Mouse (Mus musculus) hindbrain, embryonic 15.5 days (tissue): ENCODE results near the gene Phactr3. TPM values are rescaled to one million over a fixed set of nuclear protein-coding genes. Genes with fewer than 3 reads are reported as not detected.
A peak's percentile ranks its signal among the peaks of the same experiment; 100 is the strongest.

Experiments
- ATAC-seq: fragments of 200-750 bp; cut with Nextera tagmentation; 2 replicates; pipeline ENCODE4 v1.8.0; 2017; ENCODE audit warnings: low read depth, moderate number of reproducible peaks, moderate TSS enrichment; ENCODE audit not compliant: low FRiP score
- H3K27ac ChIP-seq: fragments of 300-500 bp; sonication (generic); replicated peaks from 2 replicates; pipeline ENCODE4 v1.5.1; 2015; ENCODE audit warnings: mild to moderate bottlenecking, inconsistent platforms
- H3K27me3 ChIP-seq: fragments of 300-500 bp; sonication (generic); 2 replicates; pipeline ENCODE4 v1.6.1; 2015; ENCODE audit warnings: control low read depth, inconsistent platforms
- H3K36me3 ChIP-seq: fragments of 300-500 bp; sonication (generic); 2 replicates; pipeline ENCODE4 v1.6.1; 2015; ENCODE audit warnings: control low read depth, inconsistent platforms
- H3K4me1 ChIP-seq: fragments of 300-500 bp; sonication (generic); replicated peaks from 2 replicates; pipeline ENCODE4 v1.6.1; 2015; ENCODE audit warnings: control low read depth, inconsistent platforms
- H3K4me2 ChIP-seq: fragments of 300-500 bp; sonication (generic); 2 replicates; pipeline ENCODE4 v1.6.1; 2015; ENCODE audit warnings: moderate library complexity, mild to moderate bottlenecking, inconsistent platforms
- H3K4me3 ChIP-seq: fragments of 300-500 bp; sonication (generic); 2 replicates; pipeline ENCODE4 v1.5.1; 2015; ENCODE audit warnings: mild to moderate bottlenecking, inconsistent platforms
- H3K9ac ChIP-seq: fragments of 300-500 bp; sonication (generic); 2 replicates; pipeline ENCODE4 v1.6.1; 2015; ENCODE audit warnings: inconsistent platforms
- H3K9me3 ChIP-seq: fragments of 300-500 bp; sonication (generic); 2 replicates; pipeline ENCODE4 v1.6.1; 2016; ENCODE audit warnings: control low read depth, inconsistent platforms
- WGBS: fragments of 180-500 bp; shearing (Covaris S2); methylation state at CpG from one replicate; pipeline ENCODE4 v1.1.7; 2015; 5-methylcytosine and 5-hydroxymethylcytosine counted together
- polyA plus RNA-seq: library from polyadenylated mRNA; unstranded; fragments of >200 nt; fragmentation: Nextera tagmentation; extraction: Ambion mirVana; gene quantifications from 2 replicates; pipeline ENCODE4 v1.2.1, GENCODE M21; 2015

The Phactr3 gene
- polyA plus RNA-seq, 1 experiment from 2014 or later: 54.8 TPM

DNA sequence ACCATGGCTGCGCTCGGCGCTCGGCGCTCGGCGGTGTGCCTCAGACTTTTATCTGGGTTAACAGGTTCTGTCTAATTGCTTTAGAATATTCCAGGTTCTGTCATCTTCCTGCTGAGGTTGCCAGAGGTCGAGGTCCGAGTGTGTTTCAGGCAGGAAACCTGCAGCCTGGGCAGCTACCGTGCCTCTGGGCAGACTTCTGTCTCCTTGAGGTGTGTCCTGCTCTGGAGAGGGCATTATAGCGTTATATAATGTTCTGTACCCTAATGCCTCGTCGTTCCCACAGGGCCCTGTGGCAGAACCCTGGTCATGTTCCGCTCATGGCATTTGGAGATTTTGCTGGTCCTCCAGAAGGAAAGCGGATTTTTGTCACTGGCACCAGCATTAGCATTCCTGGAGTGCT is 4.7 kb downstream of the Phactr3 start:
- Histone ChIP-seq H3K27me3 (peaks cover under 1% of the 10 kb centered on the region), H3K4me1 (peaks cover 13% of the 10 kb centered on the region), H3K27ac (no peak overlapping the region), H3K4me3 (no peak overlapping the region), H3K9me3 (no peaks in the 10 kb centered on the region), H3K9ac (no peak overlapping the region), H3K4me2 (no peak overlapping the region), H3K36me3 (no peaks in the 10 kb centered on the region)
- WGBS: 83% methylated on average over 15 of the region's 15 CpGs
- no peak for ATAC-seq

DNA sequence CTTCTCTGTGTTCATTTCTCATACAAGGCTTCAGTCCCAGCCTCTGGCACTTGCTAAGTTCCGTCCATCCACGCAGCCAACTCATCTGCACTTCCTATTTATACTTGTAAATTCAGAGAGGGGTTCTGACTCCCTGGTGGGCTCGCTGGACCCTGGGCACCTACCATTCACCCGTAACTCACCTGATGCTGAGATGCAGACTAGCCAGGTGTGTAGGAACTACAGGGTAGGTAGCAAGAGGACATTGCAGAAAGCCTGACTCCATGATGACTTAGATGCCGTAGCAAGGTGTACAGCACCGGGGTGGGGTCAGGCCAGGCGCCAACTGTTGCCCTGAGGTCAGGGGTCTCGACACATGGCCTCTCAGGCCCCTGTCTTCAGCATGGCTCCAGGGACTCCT is 6.7 kb downstream of the Phactr3 start:
- H3K36me3 ChIP-seq: no peaks in the 10 kb centered on the region
- no peaks in the 10 kb centered on the region for H3K4me1 ChIP-seq
- no peak overlapping the region for H3K9ac ChIP-seq
- H3K27me3 ChIP-seq: no peaks in the 10 kb centered on the region
- no peaks in the 10 kb centered on the region for H3K9me3 ChIP-seq
- WGBS: 78% methylated on average over 8 of the region's 8 CpGs
- H3K27ac ChIP-seq: no peak overlapping the region
- ATAC-seq: no peak
- no peak overlapping the region for H3K4me3 ChIP-seq
- H3K4me2 ChIP-seq: no peak overlapping the region

DNA sequence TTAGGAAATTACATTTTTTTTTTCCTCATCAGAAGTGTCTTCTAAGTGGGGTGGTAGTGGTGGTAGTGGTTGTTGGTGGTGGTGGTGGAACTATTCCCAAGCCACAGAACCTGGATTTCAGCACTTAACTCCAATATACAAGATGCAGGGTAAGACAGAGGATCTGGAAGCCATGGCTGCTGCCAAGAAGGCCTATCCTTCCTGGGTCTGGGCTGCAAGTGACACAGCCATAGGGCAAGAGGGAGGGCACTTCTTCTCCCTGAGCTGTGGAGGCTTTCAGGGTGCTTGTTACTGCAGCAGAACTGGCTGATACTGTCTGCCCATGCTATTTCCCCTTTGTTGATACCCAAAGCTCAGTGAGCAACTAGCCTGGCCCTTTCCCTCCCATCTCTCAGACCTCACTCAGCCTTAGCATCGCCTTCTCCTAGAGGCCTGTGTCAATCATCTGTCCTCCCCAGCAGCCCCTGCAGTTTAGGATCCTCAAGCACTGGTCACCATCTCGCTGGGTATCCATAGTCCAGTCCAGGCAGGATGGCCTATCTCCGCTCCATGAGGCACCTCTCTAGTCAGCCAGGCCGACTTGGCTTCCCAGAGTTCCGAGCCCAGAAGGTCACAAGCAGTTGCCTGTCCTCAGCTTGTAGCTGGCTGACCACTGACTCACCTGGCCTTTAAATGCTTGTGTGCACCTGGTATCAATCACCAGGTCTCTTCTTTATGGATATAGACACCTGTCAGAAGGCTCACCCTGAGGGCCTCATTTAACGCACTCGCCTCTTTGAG is 7.5 kb downstream of the Phactr3 start:
- H3K4me3 ChIP-seq: no peak overlapping the region
- no peaks in the 10 kb centered on the region for H3K9me3 ChIP-seq
- no peak for ATAC-seq
- no peaks in the 10 kb centered on the region for H3K36me3 ChIP-seq
- H3K9ac ChIP-seq: no peak overlapping the region
- H3K27ac ChIP-seq: no peak overlapping the region
- 88% methylated on average over 7 of the region's 7 CpGs for WGBS
- no peaks in the 10 kb centered on the region for H3K27me3 ChIP-seq
- no peaks in the 10 kb centered on the region for H3K4me1 ChIP-seq
- no peak overlapping the region for H3K4me2 ChIP-seq

DNA sequence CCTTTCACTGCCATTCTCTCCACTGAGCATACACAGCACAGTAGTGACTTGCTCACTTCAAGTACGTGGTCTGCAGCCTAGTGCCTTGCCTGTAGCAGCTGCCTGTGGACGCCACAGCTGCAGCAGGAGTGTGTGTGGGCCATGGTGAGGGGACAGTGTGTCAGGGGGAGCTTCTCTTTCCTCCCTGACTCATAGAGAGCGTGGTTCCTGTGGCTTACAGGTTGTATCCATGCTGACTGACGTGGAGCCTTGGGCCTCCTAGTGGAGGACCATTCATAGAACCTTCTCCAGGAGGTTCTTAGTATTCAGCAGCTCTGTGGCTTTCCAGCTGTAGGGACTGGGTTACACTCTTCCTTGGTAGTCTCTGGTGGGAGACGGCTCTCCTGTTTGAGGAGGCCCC is 9.8 kb downstream of the Phactr3 start:
- WGBS: 81% methylated on average over 5 of the region's 5 CpGs

DNA sequence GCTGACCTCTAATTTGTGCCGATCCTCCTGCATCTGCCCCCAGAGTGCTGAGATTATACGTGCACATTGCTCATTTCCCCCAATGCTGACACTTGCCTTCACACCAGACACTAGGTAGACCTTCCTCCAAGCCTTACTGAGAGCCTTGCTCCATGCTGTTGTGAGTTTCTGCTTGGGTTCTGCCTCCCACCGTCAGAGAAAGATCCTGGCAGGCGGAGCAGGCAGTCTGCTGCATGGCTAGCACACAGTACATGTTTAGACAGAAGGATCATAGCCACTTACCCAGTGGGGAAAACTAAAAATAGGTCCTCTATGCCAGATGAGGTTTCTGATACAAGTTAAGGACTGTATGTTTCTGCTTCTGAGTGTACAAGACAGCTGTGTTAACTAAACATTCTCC is 10.4 kb downstream of the Phactr3 start:
- ATAC-seq: no peak
- H3K27me3 ChIP-seq: no peaks in the 10 kb centered on the region
- no peak overlapping the region for H3K27ac ChIP-seq
- H3K9ac ChIP-seq: no peak overlapping the region
- no peak overlapping the region for H3K4me2 ChIP-seq
- H3K4me1 ChIP-seq: no peaks in the 10 kb centered on the region
- WGBS: 68% methylated on average over 4 of the region's 4 CpGs
- no peaks in the 10 kb centered on the region for H3K36me3 ChIP-seq
- H3K9me3 ChIP-seq: no peaks in the 10 kb centered on the region
- no peak overlapping the region for H3K4me3 ChIP-seq

More for the DNA sequence above, 9.8 kb downstream of the Phactr3 start:
- Histone ChIP-seq H3K27me3 (no peaks in the 10 kb centered on the region), H3K36me3 (no peaks in the 10 kb centered on the region), H3K9ac (no peak overlapping the region), H3K9me3 (no peaks in the 10 kb centered on the region), H3K4me3 (no peak overlapping the region), H3K4me1 (no peaks in the 10 kb centered on the region), H3K27ac (no peak overlapping the region), H3K4me2 (no peak overlapping the region)
- ATAC-seq: no peak

DNA sequence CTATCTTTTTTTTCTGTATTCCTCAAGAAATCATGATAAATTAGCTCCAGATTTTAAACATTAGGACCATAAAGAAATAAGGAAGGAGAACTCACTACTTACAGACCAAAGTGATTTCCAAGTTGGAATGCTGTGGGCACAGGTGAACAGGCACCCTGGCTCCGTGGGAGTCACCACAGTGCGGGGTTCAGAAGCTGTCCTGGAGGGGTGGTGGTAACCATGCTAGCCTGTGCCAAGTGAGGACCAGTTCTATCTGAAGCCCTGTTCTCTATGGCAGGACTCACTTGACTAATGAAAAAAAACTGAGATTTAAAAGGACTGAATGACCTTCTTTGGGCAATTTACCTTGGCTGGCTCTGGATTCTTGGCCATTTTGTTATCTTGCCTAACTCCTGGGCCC is 10.9 kb downstream of the Phactr3 start:
- Histone ChIP-seq H3K4me1 (no peaks in the 10 kb centered on the region), H3K9me3 (no peaks in the 10 kb centered on the region), H3K36me3 (no peaks in the 10 kb centered on the region), H3K4me3 (no peak overlapping the region), H3K27me3 (no peaks in the 10 kb centered on the region), H3K4me2 (no peak overlapping the region), H3K9ac (no peak overlapping the region), H3K27ac (no peak overlapping the region)
- whole genome bisulfite sequencing: 95% methylated on average over 2 of the region's 2 CpGs
- ATAC-seq: no peak; the same call in 1 of the 2 replicates

DNA sequence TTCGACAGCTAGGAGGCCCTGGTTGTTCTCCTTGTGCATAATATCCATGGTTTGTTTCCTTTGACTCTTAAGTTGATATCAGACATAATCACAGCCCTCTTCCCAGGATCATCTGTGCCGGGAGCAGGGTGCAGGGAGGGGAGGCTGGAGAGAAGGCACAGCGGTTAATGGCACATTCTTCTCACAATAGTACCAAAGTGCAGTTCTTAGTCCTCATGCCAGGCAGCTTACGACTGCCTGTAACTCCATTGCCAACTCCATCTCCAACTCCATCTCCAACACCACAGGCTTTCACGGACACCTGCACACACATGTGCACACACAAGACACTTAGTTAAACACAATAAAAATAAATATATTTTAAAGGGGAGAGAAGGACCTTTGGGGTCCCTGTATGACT is 11.8 kb downstream of the Phactr3 start:
- Histone ChIP-seq H3K4me1 (no peaks in the 10 kb centered on the region), H3K4me2 (no peak overlapping the region), H3K9me3 (no peaks in the 10 kb centered on the region), H3K9ac (no peak overlapping the region), H3K27me3 (no peaks in the 10 kb centered on the region), H3K4me3 (no peak overlapping the region), H3K36me3 (no peaks in the 10 kb centered on the region), H3K27ac (no peak overlapping the region)
- 85% methylated on average over 5 of the region's 5 CpGs for WGBS
- ATAC-seq: no peak

DNA sequence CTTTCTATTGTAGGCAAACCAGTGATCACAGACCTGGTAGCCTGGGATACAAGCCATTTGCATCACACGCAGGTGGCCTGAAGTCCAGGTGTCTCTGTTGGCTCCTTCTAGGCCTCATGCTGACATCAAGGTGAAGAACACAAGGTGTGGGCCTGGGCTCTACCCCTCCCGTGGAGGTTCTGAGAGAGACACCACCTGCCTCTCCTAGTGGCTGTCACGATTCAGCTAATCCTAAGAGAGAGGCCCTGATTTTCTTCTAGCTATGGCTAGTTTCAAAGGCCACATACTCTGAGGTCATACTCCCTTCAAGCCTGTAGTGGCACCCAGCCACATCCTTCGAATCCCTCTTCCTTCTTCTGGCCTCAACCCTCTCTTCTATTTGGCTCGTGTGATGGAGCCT is 12.2 kb downstream of the Phactr3 start:
- Histone ChIP-seq H3K4me2 (no peak overlapping the region), H3K9ac (no peak overlapping the region), H3K9me3 (no peaks in the 10 kb centered on the region), H3K4me1 (no peaks in the 10 kb centered on the region), H3K4me3 (no peak overlapping the region), H3K27ac (no peak overlapping the region), H3K27me3 (no peaks in the 10 kb centered on the region), H3K36me3 (no peaks in the 10 kb centered on the region)
- 75% methylated on average over 5 of the region's 5 CpGs for WGBS
- no peak for ATAC-seq

DNA sequence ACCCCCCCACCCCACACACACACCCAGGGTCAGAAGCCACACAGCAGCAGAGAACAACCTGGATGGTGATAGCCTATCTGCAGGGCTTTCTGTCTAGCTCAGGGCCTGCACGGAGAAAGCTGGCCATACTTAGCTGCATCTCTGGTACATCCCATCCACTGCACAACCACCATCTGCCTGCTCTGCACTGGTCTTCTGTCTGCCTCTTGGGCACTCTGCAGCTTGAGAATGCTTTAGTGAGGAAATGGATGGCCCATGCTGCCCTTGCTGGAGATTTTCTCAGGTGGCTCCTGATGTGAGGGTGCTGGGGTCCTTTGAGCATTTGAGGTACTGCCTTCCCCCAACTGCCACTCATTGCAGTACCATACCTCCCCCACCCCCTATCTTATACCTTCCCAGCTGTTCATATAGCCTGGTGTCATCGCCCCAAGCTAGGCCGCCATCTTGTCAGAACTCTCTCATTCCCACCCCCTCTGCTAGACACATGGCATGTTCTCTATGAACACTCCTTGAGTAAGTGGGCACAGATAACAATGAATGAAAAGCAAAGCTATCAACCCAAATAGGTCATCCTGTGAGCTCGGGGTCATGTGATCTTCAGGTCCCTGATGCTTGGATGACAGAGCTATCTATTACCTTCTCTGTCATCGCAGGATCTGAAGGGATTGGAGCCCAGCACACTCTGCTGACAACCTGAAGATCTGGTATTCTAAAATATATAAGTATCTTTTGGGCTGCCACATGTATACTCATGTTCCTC is 13.0 kb downstream of the Phactr3 start:
- WGBS: 96% methylated on average over 5 of the region's 5 CpGs
- no peaks in the 10 kb centered on the region for H3K27me3 ChIP-seq

DNA sequence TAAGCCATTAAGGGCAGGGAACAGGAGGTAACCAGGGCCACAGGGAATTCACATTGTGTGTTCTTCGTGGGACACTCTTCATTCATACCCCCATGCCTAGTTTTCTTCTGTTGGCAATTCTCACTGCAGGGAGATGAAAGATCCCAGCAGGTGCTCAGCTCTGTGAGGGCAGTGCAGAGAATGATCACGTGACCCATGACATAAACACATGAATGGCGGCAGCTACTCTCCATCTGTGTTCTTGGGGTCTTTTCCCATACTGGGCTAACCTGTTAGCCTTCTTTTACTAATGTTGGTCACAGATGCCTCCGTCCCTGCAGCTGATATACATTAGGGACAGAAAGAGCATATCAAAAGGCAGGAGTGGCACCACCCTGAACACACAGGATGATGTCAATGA is 16.9 kb downstream of the Phactr3 start:
- H3K4me1 ChIP-seq: no peaks in the 10 kb centered on the region
- no peak overlapping the region for H3K4me3 ChIP-seq
- H3K27me3 ChIP-seq: no peaks in the 10 kb centered on the region
- no peak for ATAC-seq
- H3K36me3 ChIP-seq: no peaks in the 10 kb centered on the region
- no peaks in the 10 kb centered on the region for H3K9me3 ChIP-seq
- H3K4me2 ChIP-seq: no peak overlapping the region
- WGBS: 34% methylated on average over 4 of the region's 4 CpGs
- H3K9ac ChIP-seq: no peak overlapping the region
- H3K27ac ChIP-seq: no peak overlapping the region

More for the DNA sequence above, 13.0 kb downstream of the Phactr3 start:
- Histone ChIP-seq H3K4me2 (no peak overlapping the region), H3K4me3 (no peak overlapping the region), H3K27ac (no peak overlapping the region), H3K36me3 (no peaks in the 10 kb centered on the region), H3K9ac (no peak overlapping the region), H3K9me3 (no peaks in the 10 kb centered on the region), H3K4me1 (no peaks in the 10 kb centered on the region)
- ATAC-seq: no peak

DNA sequence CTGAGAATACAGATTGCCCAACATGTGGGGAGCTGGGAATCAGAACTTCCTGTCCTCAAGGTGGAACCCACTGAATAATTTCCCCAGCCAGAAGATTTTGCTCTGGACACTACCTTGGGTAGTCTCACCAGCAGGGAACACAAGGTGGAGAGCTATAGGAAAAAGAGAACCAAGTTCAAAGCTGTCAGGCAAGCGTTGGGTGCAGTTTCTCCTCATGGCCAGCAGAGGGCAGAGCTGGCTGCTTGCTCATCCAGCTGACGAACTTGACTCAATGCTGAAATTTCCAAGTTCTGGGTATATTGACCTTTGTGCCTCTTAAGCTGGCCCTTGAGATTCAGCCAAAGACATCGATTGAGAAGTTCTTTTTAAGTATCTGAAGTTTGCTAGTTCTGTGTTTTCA is 18.7 kb downstream of the Phactr3 start:
- H3K36me3 ChIP-seq: no peaks in the 10 kb centered on the region
- no peak overlapping the region for H3K9ac ChIP-seq
- no peak overlapping the region for H3K4me2 ChIP-seq
- H3K27ac ChIP-seq: no peak overlapping the region
- no peaks in the 10 kb centered on the region for H3K27me3 ChIP-seq
- no peak for ATAC-seq
- H3K9me3 ChIP-seq: no peaks in the 10 kb centered on the region
- 9% methylated on average over 3 of the region's 3 CpGs for WGBS
- H3K4me3 ChIP-seq: no peak overlapping the region
- peaks cover 5% of the 10 kb centered on the region for H3K4me1 ChIP-seq

DNA sequence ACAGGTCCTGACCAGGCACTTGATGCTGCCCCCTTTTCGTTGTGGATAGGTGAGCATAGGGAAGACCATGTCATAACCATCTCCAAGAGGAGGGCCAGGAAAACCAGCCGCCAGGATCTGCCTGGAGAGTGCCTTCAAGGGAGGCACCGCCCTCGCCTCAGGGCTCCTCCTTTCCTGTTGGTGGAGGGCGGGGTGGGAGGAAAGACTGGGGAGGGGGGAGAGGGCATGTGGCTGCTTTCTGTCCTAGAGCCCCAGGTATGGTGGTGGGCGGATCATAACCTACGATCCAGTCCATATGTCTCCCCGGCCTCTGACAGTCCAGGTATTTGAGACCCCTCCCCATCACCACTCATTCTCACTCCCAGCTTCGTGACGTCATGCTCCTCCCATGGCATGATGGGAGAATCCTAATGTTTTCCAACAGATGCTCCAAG is 22.7 kb downstream of the Phactr3 start:
- WGBS: 3% methylated on average over 10 of the region's 10 CpGs
- H3K9me3 ChIP-seq: no peaks in the 10 kb centered on the region
- H3K27me3 ChIP-seq: no peaks in the 10 kb centered on the region
- peaks cover 24% of the 10 kb centered on the region for H3K4me1 ChIP-seq
- ATAC-seq: peak; percentile 84
- peak overlapping the region; percentile 59 for H3K4me3 ChIP-seq
- H3K27ac ChIP-seq: peak overlapping the region; percentile 89
- H3K9ac ChIP-seq: peak overlapping the region; percentile 29
- no peaks in the 10 kb centered on the region for H3K36me3 ChIP-seq
- H3K4me2 ChIP-seq: peak overlapping the region; percentile 81
